Mouse (Mus musculus) forebrain, embryonic 11.5 days (tissue): Measurements from ENCODE around the gene Nos1ap. TPM values are rescaled to one million over a fixed set of nuclear protein-coding genes. Genes with fewer than 3 reads are reported as not detected.
A peak's percentile ranks its signal among the peaks of the same experiment; 100 is the strongest.

Experiments used
- ATAC-seq: fragments of 200-750 bp; cut with Nextera tagmentation; replicated peaks from 2 replicates; pipeline ENCODE4 v1.8.0; 2017; ENCODE audit warnings: moderate TSS enrichment; ENCODE audit not compliant: low FRiP score
- DNase-seq: peaks from one replicate; pipeline ENCODE4 v3.0.0-alpha.2; 2017; ENCODE audit warnings: low spot score
- H3K27ac ChIP-seq: fragments of 300-500 bp; sonication (generic); 2 replicates; pipeline ENCODE4 v1.5.1; 2014; ENCODE audit warnings: low read depth, low read length
- H3K27me3 ChIP-seq: fragments of 300-500 bp; sonication (generic); 2 replicates; pipeline ENCODE4 v1.6.1; 2014; ENCODE audit warnings: mild to moderate bottlenecking, low read length, mixed read lengths; ENCODE audit not compliant: control insufficient read depth, insufficient read depth
- H3K36me3 ChIP-seq: fragments of 300-500 bp; sonication (generic); 2 replicates; pipeline ENCODE4 v1.6.1; 2014; ENCODE audit warnings: mild to moderate bottlenecking, low read length, moderate library complexity, mixed read lengths; ENCODE audit not compliant: control insufficient read depth, insufficient read depth
- H3K4me1 ChIP-seq: fragments of 300-500 bp; sonication (generic); replicated peaks from 2 replicates; pipeline ENCODE4 v1.6.1; 2014; ENCODE audit warnings: low read length, mixed read lengths; ENCODE audit not compliant: control insufficient read depth, insufficient read depth
- H3K4me2 ChIP-seq: fragments of 300-500 bp; sonication (generic); 2 replicates; pipeline ENCODE4 v1.6.1; 2014; ENCODE audit warnings: low read depth, mild to moderate bottlenecking, low read length, moderate library complexity, mixed read lengths; ENCODE audit not compliant: severe bottlenecking
- H3K4me3 ChIP-seq: fragments of 300-500 bp; sonication (generic); 2 replicates; pipeline ENCODE4 v1.5.1; 2014; ENCODE audit warnings: low read depth, low read length
- H3K9ac ChIP-seq: fragments of 300-500 bp; sonication (generic); 2 replicates; pipeline ENCODE4 v1.6.1; 2014; ENCODE audit warnings: low read length
- H3K9me3 ChIP-seq: fragments of 300-500 bp; sonication (generic); 2 replicates; pipeline ENCODE4 v1.6.1; 2016; ENCODE audit warnings: low read length, mixed read lengths; ENCODE audit not compliant: control insufficient read depth
- WGBS: fragments of 180-500 bp; shearing (Covaris S2); extraction: QIAGEN DNeasy Blood & Tissue Kit; methylation state at CpG from one replicate; pipeline ENCODE4 v1.1.7; 2014; 5-methylcytosine and 5-hydroxymethylcytosine counted together
- polyA plus RNA-seq: library from polyadenylated mRNA; unstranded; fragments of >200 nt; fragmentation: Nextera tagmentation; extraction: Ambion mirVana; gene quantifications from 2 replicates; pipeline ENCODE4 v1.2.1, GENCODE M21; 2014

Gene Nos1ap
- polyA plus RNA-seq, 1 experiment from 2014 or later = 19.7 TPM

DNA sequence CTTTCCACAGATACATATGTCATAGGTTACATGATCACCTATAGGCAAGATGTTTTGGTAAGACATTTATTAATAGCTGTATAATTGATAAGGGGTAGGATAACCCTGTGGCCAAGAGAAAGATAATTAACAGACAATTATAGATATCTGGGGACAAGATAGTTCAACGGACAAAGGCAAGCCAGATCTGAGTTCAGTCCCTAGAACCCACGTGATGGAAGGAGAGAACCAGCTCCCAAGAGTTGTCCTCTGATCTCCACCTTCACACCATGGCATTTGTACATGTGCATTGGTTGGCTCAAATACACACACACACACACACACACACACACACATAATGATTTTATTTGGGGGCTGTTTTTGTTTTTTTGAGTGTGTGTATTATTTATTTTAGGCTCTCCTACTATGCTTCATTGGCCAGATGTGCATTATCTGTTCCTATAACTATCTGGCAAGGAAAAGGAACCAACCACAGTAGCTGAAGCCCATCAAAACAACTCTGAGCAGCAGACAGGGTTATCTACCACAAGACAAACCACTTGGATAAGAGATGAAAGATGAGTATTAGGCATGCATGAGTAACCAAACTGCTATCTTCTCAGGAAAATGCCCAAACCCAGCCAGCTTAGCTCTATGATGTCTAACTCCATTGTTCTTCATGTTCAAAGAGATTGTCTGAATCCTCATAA, 30.2 kb upstream of the Nos1ap start:
- no peak for DNase-seq
- no peak for ATAC-seq

DNA sequence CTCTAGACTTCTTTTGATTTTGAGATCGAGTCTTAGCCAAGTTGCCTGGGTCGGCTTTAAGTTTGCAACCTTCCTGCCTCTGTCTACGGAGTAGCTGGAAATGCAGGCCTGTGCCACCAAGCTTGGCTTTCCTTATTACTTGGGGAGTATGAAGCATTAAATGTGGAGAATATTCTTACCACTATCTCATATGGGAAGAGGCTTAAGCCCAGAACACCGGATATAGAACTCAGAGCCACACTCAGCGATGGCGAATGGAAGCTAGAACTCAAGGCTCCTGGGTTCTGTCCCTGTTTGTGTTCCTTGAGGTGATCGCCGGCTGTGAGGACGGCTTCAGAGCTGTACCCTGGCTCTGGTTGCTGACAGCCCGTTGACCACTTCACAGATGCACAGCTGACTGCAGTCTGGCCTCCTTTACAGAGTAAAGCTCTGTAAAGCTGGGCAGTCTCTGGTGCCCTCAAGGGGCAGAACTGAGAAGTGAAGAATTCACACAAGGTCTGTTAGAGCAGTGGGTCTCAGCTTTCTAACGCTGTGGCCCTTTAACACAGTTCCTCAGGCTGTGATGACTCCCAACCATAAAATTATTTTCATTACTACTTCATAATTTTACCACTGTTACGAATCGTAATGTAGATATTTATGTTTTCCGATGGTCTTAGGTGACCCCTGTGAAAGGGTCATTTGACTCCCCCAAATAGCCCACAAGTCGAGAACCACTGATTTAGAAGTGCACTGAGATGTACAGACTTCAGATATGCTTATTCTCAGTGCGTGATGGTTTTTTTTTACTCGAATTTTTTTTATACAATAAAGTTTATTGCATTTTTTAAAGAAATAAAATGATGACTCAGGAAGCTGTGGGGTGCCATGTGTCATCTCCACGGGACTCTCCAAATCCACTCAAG, 23.6 kb upstream of the Nos1ap start:
- Histone ChIP-seq H3K9ac (no peak overlapping the region), H3K4me1 (no peaks in the 10 kb centered on the region), H3K27ac (no peak overlapping the region), H3K4me3 (no peak overlapping the region), H3K9me3 (no peaks in the 10 kb centered on the region), H3K36me3 (no peaks in the 10 kb centered on the region), H3K27me3 (no peaks in the 10 kb centered on the region), H3K4me2 (no peak overlapping the region)
- DNase-seq (peak; percentile 78), ATAC-seq (peak; percentile 95)
- WGBS = 62% methylated on average over 18 of the region's 18 CpGs

More for the DNA sequence above, 30.2 kb upstream of the Nos1ap start:
- no peaks in the 10 kb centered on the region for H3K9me3 ChIP-seq
- H3K4me3 ChIP-seq = no peak overlapping the region
- H3K36me3 ChIP-seq = no peaks in the 10 kb centered on the region
- no peak overlapping the region for H3K9ac ChIP-seq
- WGBS = 86% methylated on average over 2 of the region's 2 CpGs
- H3K27ac ChIP-seq = no peak overlapping the region
- no peaks in the 10 kb centered on the region for H3K4me1 ChIP-seq
- no peaks in the 10 kb centered on the region for H3K27me3 ChIP-seq
- H3K4me2 ChIP-seq = no peak overlapping the region

DNA sequence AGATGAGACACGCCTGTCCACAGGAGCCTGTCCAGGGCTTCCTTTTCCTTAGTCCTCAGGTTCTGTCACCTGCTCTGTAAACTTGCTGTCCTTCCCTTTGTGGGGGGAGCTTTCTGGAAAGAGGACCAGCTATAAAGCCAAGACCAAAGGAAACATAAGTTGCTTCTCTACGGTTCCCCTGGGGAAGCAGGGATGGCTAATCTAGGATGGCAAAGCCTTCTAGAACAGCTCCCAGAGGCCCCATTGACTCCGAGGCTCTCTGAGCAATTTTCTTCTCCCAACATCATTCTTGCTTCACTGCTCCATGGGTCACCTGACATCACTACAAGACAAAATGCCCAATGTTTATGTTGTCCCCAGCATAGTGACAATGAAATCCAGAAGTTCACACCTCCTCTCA, 22.0 kb upstream of the Nos1ap start:
- 96% methylated on average over 3 of the region's 3 CpGs for WGBS
- no peak for ATAC-seq

DNA sequence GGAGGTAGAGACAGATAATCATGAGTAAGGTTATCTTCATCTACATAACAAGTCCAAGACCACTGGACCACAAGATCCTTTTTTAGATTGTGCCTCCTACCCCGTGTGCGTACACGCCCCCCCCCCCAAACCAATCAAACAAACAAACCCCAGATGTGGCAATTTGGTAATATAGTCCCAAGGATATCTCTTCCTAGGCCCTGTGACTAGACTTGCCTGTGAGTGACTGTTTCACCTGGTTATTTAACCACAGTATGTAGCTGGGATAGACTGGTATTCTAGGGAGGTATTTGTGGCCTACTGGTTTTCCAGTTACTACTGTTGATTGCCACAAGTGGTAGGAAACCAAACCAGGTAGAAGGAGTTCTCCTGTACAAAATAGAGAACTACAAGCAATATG, 21.0 kb upstream of the Nos1ap start:
- no peak overlapping the region for H3K4me3 ChIP-seq
- no peak for DNase-seq
- H3K27me3 ChIP-seq = no peaks in the 10 kb centered on the region
- no peaks in the 10 kb centered on the region for H3K4me1 ChIP-seq
- no peak for ATAC-seq
- H3K36me3 ChIP-seq = no peaks in the 10 kb centered on the region
- 89% methylated on average over 3 of the region's 3 CpGs for WGBS
- H3K27ac ChIP-seq = no peak overlapping the region
- H3K9me3 ChIP-seq = no peaks in the 10 kb centered on the region
- H3K9ac ChIP-seq = no peak overlapping the region
- no peak overlapping the region for H3K4me2 ChIP-seq

More for the DNA sequence above, 22.0 kb upstream of the Nos1ap start:
- Histone ChIP-seq H3K27ac (no peak overlapping the region), H3K4me3 (no peak overlapping the region), H3K9ac (no peak overlapping the region), H3K27me3 (no peaks in the 10 kb centered on the region), H3K9me3 (no peaks in the 10 kb centered on the region), H3K36me3 (no peaks in the 10 kb centered on the region), H3K4me1 (no peaks in the 10 kb centered on the region), H3K4me2 (no peak overlapping the region)
- DNase-seq = no peak

DNA sequence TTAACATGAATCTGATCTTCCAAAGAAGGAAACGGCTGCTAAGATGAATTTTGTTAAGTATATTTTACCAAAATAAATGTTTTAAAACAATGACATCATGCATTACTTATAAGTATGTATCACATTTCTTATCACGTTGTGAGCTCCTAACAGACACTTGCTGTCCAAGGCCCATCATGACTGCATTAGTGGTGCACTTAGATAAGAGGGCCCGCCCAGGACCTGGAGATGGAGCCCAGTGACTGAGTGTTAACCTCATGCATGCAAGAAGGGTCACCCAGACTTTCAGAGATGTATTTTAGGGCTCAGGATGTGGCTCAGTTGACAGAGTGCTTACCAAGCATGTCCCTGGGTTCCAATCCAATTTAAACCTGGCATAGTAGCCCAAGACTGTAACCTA, 20.6 kb upstream of the Nos1ap start:
- Histone ChIP-seq H3K9ac (no peak overlapping the region), H3K4me1 (0 out of 2 replicates have a peak, but pooled peaks cover 3% of the 10 kb centered on the region), H3K4me3 (no peak overlapping the region), H3K27ac (no peak overlapping the region), H3K4me2 (no peak overlapping the region), H3K27me3 (no peaks in the 10 kb centered on the region), H3K36me3 (no peaks in the 10 kb centered on the region), H3K9me3 (no peaks in the 10 kb centered on the region)
- ATAC-seq (no peak), DNase-seq (no peak)
- 90% methylated on average over 3 of the region's 3 CpGs for WGBS

DNA sequence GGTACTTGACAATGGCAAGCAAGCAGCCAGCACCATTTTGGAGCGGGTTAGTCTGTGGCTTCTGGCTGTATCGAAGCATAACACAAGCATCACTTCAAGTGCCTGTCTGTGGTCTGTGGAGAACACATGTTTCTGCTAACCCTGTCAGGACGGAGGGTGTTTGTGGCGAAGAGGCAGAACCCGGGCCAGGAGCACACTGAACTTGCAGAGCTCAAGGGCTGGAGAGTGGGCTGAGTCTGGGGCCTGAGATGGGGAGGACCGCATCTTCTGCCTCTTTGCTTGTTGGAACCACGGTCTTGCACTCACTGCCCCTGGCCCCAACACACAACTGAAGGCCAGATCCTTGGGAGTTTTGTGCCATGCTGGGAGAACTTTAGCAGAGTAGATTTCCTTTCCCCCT, 20.2 kb upstream of the Nos1ap start:
- WGBS = 85% methylated on average over 7 of the region's 7 CpGs
- H3K4me3 ChIP-seq = no peak overlapping the region
- ATAC-seq (no peak), DNase-seq (no peak)
- H3K27me3 ChIP-seq = no peaks in the 10 kb centered on the region
- H3K9ac ChIP-seq = no peak overlapping the region
- H3K36me3 ChIP-seq = no peaks in the 10 kb centered on the region
- no peaks in the 10 kb centered on the region for H3K9me3 ChIP-seq
- H3K4me1 ChIP-seq = 0 out of 2 replicates have a peak, but pooled peaks cover 3% of the 10 kb centered on the region
- no peak overlapping the region for H3K4me2 ChIP-seq
- H3K27ac ChIP-seq = no peak overlapping the region

DNA sequence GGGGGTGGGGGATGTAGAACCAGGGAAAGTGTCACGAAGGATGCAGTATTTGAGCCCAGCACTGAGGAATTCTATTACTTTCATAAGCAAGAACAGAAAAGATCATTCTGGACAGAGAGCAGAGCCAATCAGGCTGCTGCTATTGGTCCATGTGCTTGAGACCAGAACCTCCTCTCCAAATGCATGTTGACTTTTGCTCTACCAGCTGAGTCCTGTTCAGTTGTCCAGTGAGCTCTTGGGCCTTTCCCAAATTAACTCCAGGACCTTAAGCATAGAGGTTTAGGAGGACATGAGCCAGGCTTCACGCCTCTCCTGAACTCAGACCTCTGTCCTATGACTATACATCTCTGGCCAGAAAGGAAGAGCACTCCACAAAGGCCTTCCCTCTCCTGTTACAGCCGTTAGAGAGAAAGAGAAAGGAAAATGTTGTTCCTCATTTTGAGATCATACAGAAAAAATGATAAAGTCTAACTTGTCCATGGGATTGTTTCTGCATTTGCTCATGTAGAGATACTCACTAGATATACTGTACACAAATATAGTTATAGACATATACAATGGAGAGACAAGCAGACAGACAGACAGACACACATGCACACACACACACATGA, 18.9 kb upstream of the Nos1ap start:
- Histone ChIP-seq H3K36me3 (no peaks in the 10 kb centered on the region), H3K9me3 (no peaks in the 10 kb centered on the region), H3K27ac (no peak overlapping the region), H3K9ac (no peak overlapping the region), H3K27me3 (no peaks in the 10 kb centered on the region), H3K4me2 (no peak overlapping the region), H3K4me1 (0 out of 2 replicates have a peak, but pooled peaks cover 3% of the 10 kb centered on the region), H3K4me3 (no peak overlapping the region)
- ATAC-seq (no peak), DNase-seq (no peak)
- 91% methylated on average over 3 of the region's 3 CpGs for WGBS

DNA sequence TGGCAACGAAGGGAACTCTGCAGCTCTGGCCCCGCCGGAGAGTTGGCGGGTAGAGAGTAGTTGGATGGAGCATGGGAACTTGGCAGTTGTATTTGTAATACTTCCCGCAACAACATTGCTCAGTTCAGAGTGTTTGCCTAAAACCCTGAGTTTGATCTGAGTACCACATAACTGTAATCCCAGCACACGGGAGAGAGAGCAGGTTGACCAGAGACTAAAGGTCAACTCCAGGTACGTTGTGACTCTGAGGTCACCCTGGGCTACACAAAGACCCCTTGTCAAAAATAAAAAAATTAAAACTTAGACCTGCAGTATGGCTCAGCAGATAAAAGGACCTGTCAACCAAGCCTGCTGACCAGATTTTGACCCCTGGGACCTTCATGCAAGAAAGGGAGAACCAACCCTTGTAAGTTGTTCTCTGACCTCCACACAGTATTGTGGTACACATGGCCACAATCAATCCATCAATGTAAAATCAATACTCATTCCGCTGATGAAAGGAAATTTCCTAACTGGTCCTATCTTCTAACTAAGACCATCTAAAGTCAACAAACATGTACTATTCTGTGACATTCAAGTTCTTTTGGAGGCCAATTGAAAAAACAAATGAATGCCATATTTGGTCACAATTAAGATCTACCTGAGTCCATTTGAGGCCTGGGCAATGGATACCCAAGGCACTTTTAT, 17.7 kb upstream of the Nos1ap start:
- H3K36me3 ChIP-seq = no peaks in the 10 kb centered on the region
- no peak overlapping the region for H3K9ac ChIP-seq
- no peak overlapping the region for H3K4me2 ChIP-seq
- 95% methylated on average over 8 of the region's 8 CpGs for WGBS
- no peak overlapping the region for H3K4me3 ChIP-seq
- DNase-seq (no peak), ATAC-seq (no peak)
- no peak overlapping the region for H3K27ac ChIP-seq
- no peaks in the 10 kb centered on the region for H3K9me3 ChIP-seq
- no peaks in the 10 kb centered on the region for H3K27me3 ChIP-seq
- 0 out of 2 replicates have a peak, but pooled peaks cover 3% of the 10 kb centered on the region for H3K4me1 ChIP-seq
